Mouse (Mus musculus) heart, postnatal 10 days (tissue): Measurements from ENCODE around the gene Actr3. TPM values are rescaled to one million over a fixed set of nuclear protein-coding genes. Genes with fewer than 3 reads are reported as not detected.

ENCODE experiments used
- DNase-seq, 2 experiments: peaks; one replicate each; pipeline ENCODE4 v3.0.0; 2021
- intact Hi-C: fragments of 180-260 bp; cut with DNase I; formaldehyde crosslinking; loops from one replicate; pipeline ENCODE4 v1.15.1; 2025
- total RNA-seq, 2 experiments: library from RNA; stranded (reverse); gene quantifications; 2 replicates each; pipeline ENCODE4 v1.2.3; 2021

Gene Actr3
- 100 to 1,000 TPM; 270 to 287 TPM for total RNA-seq

DNA sequence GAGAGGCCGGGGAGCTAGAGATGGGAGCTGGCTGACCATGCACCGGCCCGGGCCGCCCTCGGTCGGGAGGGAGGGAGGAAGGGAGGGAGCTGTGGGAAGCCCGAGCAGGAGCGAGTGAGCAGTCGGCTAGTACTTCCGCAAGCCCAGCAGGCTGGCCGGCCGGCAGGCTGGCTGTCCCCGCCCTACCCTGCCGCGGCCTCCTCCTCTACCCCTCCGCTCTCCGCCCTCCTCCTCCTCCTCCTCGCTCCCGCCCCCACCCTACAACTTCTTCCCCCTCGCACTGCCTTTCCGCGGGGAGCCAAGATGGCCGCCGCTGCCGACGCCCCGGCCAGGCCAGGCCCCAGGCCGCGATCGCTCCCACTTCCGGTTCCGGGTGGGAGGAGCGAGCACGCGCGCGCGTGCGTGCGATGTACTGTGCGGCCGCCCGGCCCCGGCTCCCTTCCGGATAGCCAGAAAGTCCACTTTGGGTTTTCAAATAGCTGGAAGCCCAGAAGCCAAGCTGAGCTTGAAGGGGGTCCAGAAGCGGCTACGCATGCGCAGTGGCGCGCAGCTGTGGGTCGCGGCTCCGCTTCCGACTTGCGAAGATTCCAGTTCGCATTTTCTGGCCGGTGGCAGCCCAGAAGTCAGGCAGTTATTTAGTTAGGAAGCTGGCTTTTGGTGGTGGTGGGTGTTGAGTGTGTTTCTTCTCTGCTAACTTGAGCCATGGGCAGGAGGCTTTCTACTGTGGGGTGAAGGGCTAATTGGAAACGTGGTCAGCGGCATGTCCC lies at the start of gene Actr3:
Actr3 (minus strand) TSS at position 359 of the 767 bp plus-strand sequence.
- intact Hi-C loops, result loop anchor here (2.0 kb wide), 2 partner anchors 81 to 125 kb away; partner anchors contain the start of gene Slc35f5

DNA sequence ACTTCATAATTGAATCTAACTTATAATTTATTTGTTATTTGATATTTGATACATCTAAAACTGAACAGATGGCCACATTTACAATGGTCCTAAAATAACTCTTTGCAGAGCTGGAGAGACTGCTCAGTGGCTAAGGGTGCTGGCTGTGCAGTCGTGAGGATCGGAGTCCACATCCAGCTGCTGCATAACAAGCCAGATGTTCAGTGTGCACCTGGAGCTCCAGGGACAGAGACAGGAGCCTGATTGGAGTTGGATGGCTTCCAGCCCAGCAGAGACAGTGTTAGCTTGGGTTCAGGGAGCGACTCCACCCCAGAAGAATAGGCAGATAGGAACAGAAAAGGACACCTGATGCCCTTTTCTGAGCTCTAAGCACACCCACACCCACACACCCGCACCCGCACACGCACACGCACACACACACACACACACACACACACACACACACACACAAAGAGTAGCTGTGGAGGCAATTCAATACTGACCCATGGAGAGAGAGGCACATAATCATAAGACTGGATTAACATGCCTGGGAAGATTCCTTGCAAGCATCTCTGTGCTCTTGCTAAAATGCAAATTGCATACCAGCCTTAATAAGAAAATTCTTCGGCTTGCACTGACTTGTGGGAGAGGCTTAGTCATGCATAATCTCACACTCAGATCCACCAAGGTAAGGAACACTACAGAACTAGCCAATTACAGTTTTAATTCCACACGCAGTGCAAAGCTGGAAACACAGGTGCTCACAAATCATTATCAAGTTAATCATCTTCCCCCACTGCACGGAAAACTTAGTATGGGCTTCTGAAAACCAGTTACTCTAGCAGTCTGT lies 47.1 kb upstream of the Actr3 start:
- DNase-seq, result no peak
- intact Hi-C loops, result no loop called here

More for the DNA sequence above, at the start of gene Actr3:
- peak; percentile 100 for DNase-seq

- peak; percentile 41 to 47 for DNase-seq
- intact Hi-C loops, result no loop called here
Observed at GRCm38 (mm10) chr1:125481842-125482241, 46.3 kb upstream of the Actr3 start.

GRCm38 (mm10) chr1:125478588-125478987 lies 43.1 kb upstream of the Actr3 start:
- intact Hi-C loops, result loop anchor here (5.0 kb wide), 1 partner anchor 64 kb away; no protein-coding TSS in a partner anchor
- no peak for DNase-seq

DNA sequence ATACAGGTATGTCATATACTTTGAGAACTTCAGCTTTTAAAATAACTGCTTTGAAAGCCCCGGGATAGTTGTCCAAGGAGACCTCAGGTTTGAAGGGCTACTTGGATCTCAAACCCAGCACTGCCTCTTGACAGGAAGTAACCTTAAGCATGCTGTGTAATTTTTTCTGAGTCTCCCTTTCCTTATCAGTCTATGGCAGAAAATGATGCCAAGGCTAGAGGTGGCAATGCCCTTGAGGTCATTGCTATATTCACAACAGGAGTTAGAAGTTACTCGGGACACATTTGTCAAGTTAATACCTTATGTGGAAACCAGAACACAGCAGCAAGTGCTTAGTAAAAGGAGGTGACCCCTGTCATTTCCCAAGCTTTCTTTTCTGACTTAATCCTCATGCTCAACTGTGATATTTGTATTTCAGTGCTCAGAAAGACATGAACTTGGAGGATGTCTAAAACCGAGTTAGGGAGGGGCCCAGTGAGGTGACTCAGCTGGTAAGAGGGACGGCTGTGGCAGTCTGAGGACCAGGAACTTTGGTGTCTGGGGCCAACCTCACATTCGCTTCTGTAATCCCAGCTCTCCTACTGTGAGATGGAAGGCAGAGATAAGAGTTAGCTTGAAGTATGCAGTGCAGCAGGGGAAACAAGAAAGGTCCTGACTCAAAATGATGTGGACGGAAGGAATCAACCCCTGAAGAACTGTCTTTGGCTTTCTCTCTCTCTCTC lies 40.6 kb upstream of the Actr3 start:
- intact Hi-C loops, result loop anchor here (5.0 kb wide), 1 partner anchor 66 kb away; no protein-coding TSS in a partner anchor
- no peak for DNase-seq

DNA sequence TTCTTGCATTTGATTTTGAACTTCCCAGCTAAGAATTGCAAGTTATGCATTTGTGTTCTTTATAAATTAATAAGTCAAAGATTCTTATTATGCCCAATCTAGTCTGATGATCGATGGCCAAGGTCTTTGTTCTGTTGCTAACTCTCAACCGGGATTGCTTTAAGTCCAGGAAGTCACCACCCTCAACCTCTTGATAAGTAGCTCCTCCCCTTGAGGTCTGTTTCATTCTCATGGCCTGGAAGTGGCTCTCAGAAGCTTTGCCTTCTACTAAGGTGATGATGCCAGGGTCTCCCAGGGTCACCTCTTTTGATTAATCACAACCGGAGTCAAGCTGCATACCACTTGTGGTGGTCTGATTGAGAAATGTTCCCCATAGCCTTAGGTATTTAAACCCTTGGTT lies 38.3 kb upstream of the Actr3 start:
- intact Hi-C loops, result no loop called here
- DNase-seq, result no peak

DNA sequence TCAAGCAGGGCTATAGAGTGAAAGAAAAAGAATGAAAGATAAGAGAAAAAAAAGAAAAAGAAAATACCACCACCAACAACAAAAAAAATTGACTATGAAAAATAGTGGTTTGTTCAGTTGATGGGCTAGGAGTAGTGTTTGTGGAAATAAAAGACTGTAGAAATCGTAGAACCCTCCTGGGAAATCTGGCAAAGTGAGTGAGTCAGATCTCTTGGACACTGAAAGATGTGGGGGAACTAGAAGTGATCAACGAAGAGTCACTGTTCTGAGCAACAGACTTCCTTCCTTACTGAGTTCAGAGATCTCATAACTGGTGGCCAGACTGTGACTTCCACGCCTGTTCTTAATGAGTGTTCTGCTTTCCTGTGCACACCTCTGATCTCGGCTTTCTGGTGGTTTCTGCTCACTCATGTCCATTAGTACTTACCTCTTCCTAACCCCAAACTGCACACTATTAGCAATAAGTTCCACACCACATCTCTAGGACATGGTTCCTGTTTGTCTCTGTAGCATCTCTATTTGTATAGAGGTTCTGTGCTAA lies 37.7 kb upstream of the Actr3 start:
- intact Hi-C loops, result no loop called here
- DNase-seq, result no peak

DNA sequence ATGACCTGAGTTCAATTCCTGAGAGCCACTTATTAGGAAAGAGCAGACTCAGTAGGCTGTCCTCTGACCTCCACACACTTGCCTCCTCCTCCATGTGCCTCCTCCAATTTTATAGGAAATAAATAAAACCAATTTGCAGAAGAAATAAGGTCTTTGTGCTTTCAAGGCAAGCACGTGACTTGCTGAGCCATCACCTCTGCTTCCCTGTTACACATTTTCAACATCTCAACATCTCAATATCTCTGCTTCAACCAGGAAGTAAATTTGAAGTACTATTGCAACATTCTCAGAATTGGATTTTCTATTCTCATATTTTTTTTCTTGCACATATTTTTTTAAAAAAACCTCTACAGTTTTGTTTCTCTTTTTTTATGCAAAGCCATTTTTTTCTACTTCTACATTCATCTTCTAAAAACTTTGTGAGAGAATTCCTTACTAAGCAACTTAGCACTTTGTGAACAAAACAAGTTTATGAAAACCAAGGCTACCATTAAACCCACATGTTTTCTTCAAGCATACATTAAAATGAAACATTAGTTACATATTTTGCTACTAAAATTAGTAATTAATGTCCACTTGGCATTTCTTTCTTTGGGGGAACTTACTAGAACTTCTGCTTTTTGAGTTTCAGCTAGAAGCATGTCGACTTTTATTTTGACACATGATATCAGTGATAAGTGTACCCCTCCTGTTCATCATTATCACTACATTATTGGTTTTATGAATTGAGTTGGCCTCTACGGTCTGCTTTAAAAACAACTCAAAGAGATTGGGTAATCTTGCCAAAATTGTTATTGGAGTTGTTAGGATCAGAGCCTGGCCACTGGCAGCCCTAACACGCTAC lies 35.5 kb upstream of the Actr3 start:
- intact Hi-C loops, result no loop called here
- DNase-seq, result no peak

DNA sequence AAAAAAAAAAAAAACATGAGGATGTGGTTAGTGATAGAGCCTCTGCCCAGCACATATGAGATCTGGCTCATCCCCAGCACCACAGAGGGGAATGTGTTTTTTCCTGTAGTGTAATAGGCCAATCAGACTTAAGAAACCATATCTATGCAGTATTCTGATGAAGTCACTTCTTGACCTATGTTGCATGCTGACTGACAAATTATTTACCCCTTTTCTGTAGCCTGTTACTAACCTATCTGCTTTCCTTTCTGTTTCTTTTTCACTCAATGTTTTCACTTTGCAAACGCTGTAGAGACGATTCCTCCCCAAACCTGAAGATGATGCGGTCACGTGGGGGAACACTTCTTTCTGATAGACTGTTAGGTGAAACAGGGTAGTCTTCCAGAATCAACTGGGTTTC lies 32.4 kb upstream of the Actr3 start:
- no peak for DNase-seq
- intact Hi-C loops, result no loop called here

GRCm38 (mm10) chr1:125466621-125467257 lies 31.2 kb upstream of the Actr3 start:
- intact Hi-C loops, result no loop called here
- no peak for DNase-seq

GRCm38 (mm10) chr1:125464011-125464410 lies 28.5 kb upstream of the Actr3 start:
- intact Hi-C loops, result no loop called here

DNA sequence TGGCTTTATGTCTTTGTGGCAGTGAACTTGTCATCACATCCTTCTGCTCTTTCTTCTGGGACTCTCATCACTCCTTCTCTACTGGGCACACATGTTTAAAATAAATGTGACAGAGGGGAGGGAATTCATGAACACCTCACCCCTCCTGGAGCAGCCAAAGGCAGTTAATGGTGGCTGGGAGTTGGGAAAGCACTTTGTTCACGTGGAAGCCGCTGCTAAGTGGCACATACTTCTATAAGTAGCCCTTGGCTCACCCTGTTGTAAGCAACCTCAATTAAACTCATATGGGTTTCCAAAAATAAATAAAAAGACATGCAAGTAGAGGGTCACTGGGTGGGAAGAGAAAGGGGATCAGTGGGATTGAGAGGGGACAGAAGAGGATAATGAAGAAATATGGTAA lies 27.8 kb upstream of the Actr3 start:
- intact Hi-C loops, result no loop called here
- no peak for DNase-seq

More at GRCm38 (mm10) chr1:125464011-125464410, 28.5 kb upstream of the Actr3 start:
- no peak for DNase-seq

GRCm38 (mm10) chr1:125462917-125463316 lies 27.4 kb upstream of the Actr3 start:
- intact Hi-C loops, result no loop called here
- DNase-seq, result no peak

DNA sequence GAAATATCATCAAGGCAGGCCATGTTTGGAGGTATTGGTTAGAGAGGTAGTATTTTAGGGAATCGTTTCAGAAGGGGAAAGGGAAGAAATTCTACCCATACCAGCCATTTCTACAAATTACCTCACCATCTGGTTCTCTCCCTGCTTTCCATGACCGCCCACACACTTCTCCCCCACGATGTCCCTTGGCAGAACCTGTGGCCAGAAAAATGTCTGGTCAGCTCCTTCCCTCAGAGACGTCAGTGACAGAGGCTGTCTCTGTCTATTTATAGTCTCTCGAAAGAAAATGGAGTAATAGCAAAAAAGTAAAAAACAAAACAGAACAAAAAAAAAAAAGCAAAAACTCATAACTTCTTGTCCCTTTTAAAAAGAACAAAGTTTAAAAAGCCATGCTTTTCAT lies 23.0 kb upstream of the Actr3 start:
- intact Hi-C loops, result no loop called here
- peak; percentile 57 to 63 for DNase-seq

GRCm38 (mm10) chr1:125455128-125455527 lies 19.6 kb upstream of the Actr3 start:
- intact Hi-C loops, result no loop called here
- DNase-seq, result no peak

DNA sequence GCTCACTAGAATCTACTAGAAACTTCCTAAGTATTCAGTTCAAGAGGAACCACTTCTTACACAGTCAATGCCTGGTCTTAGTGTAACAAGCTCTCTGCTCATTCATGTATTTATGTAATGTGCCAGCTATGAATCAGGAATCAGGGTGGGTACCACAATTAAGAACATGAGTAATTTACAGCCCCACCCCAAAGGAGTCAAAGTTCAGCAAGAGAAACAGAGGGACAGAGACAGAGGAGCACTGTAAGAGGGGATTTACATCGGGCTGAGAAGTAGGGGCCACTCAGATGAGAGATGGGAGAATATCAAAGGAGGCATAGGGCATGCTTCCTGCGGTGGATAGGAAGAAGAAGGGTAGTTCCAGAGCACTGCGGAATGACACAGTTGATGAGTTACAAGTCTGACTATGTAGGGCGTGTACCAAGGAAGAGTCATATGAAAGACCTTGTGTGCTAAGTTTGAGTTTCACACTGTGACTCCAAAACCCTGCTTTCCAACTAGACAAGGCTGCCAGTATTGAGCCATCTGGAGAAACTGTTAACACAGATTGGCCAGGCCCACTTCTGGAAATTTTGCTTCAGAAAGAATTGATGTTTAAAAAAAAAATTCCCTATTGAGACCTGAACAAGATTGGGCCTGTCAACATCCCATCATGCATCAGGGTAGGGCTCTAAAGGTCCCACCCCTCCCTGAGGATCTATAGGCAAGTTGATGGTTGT lies 14.9 kb upstream of the Actr3 start:
- intact Hi-C loops, result no loop called here
- no peak for DNase-seq

- DNase-seq, result no peak
- intact Hi-C loops, result no loop called here
Observed at GRCm38 (mm10) chr1:125447926-125448325, 12.4 kb upstream of the Actr3 start.

DNA sequence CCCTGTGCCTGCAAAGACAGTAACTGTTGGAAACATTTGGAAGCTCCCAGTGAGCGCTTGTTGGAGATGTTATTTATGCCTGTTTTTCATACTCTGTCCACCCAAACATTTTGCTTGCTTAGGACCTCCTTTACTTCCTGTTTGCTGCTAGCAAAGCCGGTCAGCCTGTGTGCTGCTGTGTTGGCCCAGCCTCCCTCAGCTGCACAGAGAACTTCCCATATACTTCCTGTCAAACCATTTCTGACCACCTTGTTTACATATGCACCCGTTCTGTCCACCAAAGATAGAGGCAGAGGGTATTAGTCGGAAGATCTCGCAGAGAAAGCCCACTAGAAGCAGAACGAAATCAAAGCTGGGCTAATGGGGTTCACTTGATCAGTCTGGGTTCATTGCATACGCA lies 6.2 kb upstream of the Actr3 start:
- no peak for DNase-seq
- intact Hi-C loops, result no loop called here

GRCm38 (mm10) chr1:125441251-125441650 lies 5.7 kb upstream of the Actr3 start:
- DNase-seq, result no peak
- intact Hi-C loops, result no loop called here
